Mouse (Mus musculus): ENCODE measurements around the gene Rab19. TPM values are rescaled to one million over a fixed set of nuclear protein-coding genes. Genes with fewer than 3 reads are reported as not detected.
"Not testable (repeated sequence)": the region's sequence is repeated elsewhere in the genome, so short reads cannot be mapped to it uniquely, and the experiment has no call there.

Rab19 gene
- polyA plus RNA-seq, 1 experiment from 2014 or later = 1.00 TPM

DNA sequence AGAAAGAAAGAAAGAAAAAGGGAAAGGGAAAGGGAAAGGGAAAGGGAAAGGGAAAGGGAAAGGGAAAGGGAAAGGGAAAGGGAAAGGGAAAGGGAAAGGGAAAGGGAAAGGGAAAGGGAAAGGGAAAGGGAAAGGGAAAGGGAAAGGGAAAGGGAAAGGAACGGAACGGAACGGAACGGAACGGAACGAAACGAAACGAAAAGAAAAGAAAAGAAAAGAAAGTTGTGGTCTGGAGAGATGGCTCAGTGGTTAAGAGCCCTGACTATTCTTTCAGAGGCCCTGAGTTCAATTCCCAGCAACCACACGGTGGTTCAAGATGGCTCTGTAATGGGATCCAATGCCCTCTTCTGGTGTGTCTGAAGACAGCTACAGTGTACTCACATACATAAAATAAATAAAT, 21.8 kb upstream of the Rab19 start:
- peaks cover 57% of the 10 kb centered on the region for H3K36me3 ChIP-seq
- not testable (repeated sequence) for H3K27ac ChIP-seq; H3K4me2 ChIP-seq (replicated peaks); H3K4me1 ChIP-seq; H3K9me3 ChIP-seq; ATAC-seq (ENCODE audit: insufficient number of reproducible peaks, insufficient read depth, low FRiP score, low TSS enrichment); H3K9ac ChIP-seq; H3K4me3 ChIP-seq; H3K27me3 ChIP-seq
- 96% methylated on average over 9 of the region's 9 CpGs for WGBS

DNA sequence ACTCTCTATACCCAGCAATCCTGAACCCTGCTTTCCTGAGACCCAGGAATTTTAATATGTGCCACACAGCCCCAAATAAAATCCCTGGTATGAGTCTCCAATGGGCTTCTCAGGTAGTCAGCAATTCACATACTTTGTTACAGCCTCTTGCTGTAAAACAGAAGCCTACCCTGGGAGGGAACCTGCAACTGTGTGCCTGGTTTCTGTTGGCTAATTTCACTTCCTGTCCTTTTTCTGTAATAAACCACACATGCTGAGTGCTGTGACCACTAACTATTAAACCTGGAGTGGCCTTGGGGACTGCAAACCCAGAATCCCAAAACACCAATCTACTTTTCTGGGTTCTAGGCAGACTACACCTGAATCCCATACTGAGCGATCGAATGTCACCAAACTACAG, 18.3 kb upstream of the Rab19 start:
- ATAC-seq (ENCODE audit: insufficient number of reproducible peaks, insufficient read depth, low FRiP score, low TSS enrichment) = no peak
- no peak overlapping the region for H3K9ac ChIP-seq
- H3K36me3 ChIP-seq = peaks cover 51% of the 10 kb centered on the region
- H3K4me1 ChIP-seq = no peaks in the 10 kb centered on the region
- no peaks in the 10 kb centered on the region for H3K9me3 ChIP-seq
- H3K27me3 ChIP-seq = no peaks in the 10 kb centered on the region
- H3K4me3 ChIP-seq = no peak overlapping the region
- H3K4me2 ChIP-seq (replicated peaks) = no peak overlapping the region
- no peak overlapping the region for H3K27ac ChIP-seq
- 92% methylated on average over 2 of the region's 2 CpGs for WGBS

DNA sequence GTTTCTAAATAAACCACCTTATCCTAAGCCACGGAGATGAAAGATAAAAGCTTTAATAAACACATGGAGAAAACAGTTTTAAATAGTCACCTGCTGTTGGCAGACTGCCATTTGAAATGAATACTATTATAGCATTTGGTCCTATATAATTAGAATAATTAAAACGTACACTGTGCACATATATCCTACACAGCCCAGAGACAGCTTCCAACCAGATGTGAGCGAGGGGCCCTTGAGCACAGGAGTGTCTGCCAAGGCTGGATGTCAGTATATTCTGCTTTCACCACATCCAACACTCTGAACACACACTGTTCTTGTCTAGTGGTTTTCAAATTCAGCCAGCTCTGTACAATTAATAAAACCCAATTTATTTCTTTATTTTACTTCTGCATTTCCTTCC, 11.3 kb upstream of the Rab19 start:
- H3K27ac ChIP-seq = no peak overlapping the region
- ATAC-seq (ENCODE audit: insufficient number of reproducible peaks, insufficient read depth, low FRiP score, low TSS enrichment) = no peak
- H3K36me3 ChIP-seq = peaks cover 24% of the 10 kb centered on the region; the same call in 1 of the 2 replicates
- no peaks in the 10 kb centered on the region for H3K4me1 ChIP-seq
- 57% methylated on average over 3 of the region's 3 CpGs for WGBS
- H3K9ac ChIP-seq = no peak overlapping the region
- no peaks in the 10 kb centered on the region for H3K27me3 ChIP-seq
- H3K9me3 ChIP-seq = no peaks in the 10 kb centered on the region
- H3K4me2 ChIP-seq (replicated peaks) = no peak overlapping the region
- no peak overlapping the region for H3K4me3 ChIP-seq

DNA sequence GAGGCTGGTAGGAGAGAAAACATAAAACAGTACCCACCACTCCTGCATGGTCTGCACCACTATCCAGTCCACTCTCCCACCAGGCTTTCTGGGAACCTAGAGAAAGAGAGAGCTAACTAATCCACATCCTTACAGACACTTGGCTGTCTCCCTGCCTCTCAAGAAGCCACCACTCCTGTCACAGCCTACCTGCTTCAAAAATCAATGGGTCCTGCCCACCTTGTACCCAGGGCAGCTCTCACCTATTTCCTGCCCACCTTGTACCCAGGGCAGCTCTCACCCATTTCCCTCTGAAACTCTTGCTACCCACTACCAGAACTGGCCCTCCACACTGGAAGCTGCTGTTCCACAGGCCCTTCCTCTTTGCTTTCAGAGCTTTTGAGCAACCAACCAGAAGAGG, 8.9 kb upstream of the Rab19 start:
- H3K9me3 ChIP-seq = no peaks in the 10 kb centered on the region
- H3K4me1 ChIP-seq = 0 out of 2 replicates have a peak, but pooled peaks cover 8% of the 10 kb centered on the region
- no peak overlapping the region for H3K4me2 ChIP-seq (replicated peaks)
- H3K27ac ChIP-seq = no peak overlapping the region
- ATAC-seq (ENCODE audit: insufficient number of reproducible peaks, insufficient read depth, low FRiP score, low TSS enrichment) = no peak
- H3K27me3 ChIP-seq = no peaks in the 10 kb centered on the region
- H3K36me3 ChIP-seq = peaks cover 11% of the 10 kb centered on the region; the same call in 1 of the 2 replicates
- H3K4me3 ChIP-seq = no peak overlapping the region
- no peak overlapping the region for H3K9ac ChIP-seq

DNA sequence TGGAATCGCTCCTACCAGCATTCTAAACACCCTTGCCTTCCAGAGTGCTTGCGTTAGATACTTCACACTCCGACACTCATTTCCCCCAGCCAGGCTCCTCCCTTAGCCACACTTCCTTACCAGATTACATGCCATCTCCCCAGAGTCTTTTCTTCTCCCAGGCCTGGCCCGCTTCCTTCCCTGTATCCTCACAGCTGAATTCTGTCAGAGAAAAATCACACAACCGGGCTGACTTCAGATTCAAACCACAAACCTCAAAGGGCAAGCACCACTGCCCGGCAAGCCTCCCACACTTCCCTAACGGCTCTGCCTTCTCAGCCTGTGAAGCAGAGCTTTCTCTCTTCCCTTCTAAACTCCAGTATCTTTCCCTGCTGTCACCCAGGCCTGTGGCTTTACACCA, 8.2 kb upstream of the Rab19 start:
- H3K9me3 ChIP-seq = no peaks in the 10 kb centered on the region

DNA sequence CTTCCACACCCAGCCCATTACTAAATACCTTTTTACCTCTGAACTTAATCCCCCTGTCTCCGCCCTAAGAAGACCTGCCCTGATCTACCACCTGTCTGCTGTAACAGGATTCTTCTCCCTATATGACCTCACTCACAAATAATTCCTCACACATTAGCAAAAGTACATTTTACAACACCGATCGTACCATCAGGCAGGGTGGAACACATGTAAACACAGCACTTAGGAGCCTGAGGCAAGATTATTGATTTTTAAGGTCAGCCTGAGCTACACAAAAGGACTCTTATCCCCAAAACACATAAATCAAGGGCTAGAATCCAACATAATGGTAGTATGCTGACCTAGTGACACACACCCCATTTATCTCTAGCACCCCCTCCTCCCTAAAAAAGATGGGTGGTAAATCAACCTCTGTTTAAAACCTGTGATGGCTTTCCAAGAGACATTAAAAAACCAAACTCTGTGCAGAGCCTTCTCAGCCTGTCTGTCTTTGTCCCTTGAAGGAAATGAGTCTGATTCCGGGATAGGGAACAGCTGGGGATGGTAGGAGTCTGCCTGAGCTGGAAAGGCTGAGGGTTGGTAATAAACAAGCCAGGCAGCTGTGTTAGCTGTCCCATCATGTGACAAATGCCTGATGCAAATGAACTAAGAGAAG, 7.5 kb upstream of the Rab19 start:
- Histone ChIP-seq H3K27ac (no peak overlapping the region), H3K9ac (no peak overlapping the region), H3K4me2 (replicated peaks) (no peak overlapping the region), H3K4me3 (no peak overlapping the region), H3K27me3 (no peaks in the 10 kb centered on the region), H3K4me1 (0 out of 2 replicates have a peak, but pooled peaks cover 8% of the 10 kb centered on the region), H3K36me3 (peaks cover 7% of the 10 kb centered on the region; the same call in 1 of the 2 replicates), H3K9me3 (no peaks in the 10 kb centered on the region)
- 65% methylated on average over 4 of the region's 4 CpGs for WGBS
- ATAC-seq (ENCODE audit: insufficient number of reproducible peaks, insufficient read depth, low FRiP score, low TSS enrichment) = no peak

More for the DNA sequence above, 8.2 kb upstream of the Rab19 start:
- H3K4me3 ChIP-seq = no peak overlapping the region
- H3K4me1 ChIP-seq = 0 out of 2 replicates have a peak, but pooled peaks cover 8% of the 10 kb centered on the region
- no peak overlapping the region for H3K4me2 ChIP-seq (replicated peaks)
- no peak overlapping the region for H3K9ac ChIP-seq
- peaks cover 7% of the 10 kb centered on the region; the same call in 1 of the 2 replicates for H3K36me3 ChIP-seq
- no peaks in the 10 kb centered on the region for H3K27me3 ChIP-seq
- H3K27ac ChIP-seq = 0 out of 2 replicates have a peak overlapping the region, but pooled peaks have one; percentile 46
- 52% methylated on average over 7 of the region's 7 CpGs for WGBS
- ATAC-seq (ENCODE audit: insufficient number of reproducible peaks, insufficient read depth, low FRiP score, low TSS enrichment) = no peak

DNA sequence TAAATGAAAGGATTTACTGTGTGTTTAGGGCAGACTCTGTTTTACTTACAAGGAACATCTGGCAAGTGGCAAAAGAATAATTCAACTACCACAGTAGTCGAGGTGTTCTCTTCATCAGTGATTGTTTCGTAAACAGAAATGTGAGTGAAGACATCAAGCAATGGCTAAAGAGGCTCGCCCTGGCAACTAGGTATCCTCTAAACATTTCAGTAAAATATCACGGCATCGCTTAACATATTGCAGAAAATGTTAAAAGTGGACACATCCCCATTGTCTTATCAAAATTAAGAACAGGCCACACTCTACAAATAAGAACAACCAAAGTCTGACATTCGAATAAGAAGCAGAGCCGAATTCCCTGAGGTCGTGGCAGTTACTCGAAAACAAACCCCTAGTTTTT, 4.2 kb upstream of the Rab19 start:
- ATAC-seq (ENCODE audit: insufficient number of reproducible peaks, insufficient read depth, low FRiP score, low TSS enrichment) = no peak
- H3K4me3 ChIP-seq = peak overlapping the region; percentile 73
- 0 out of 2 replicates have a peak, but pooled peaks cover 15% of the 10 kb centered on the region for H3K4me1 ChIP-seq
- H3K27me3 ChIP-seq = peaks cover 8% of the 10 kb centered on the region
- H3K9ac ChIP-seq = peak overlapping the region; percentile 79
- H3K27ac ChIP-seq = no peak overlapping the region
- H3K36me3 ChIP-seq = peaks cover 7% of the 10 kb centered on the region; the same call in 1 of the 2 replicates
- H3K9me3 ChIP-seq = no peaks in the 10 kb centered on the region
- WGBS = 21% methylated on average over 9 of the region's 9 CpGs
- peak overlapping the region; percentile 71 for H3K4me2 ChIP-seq (replicated peaks)

DNA sequence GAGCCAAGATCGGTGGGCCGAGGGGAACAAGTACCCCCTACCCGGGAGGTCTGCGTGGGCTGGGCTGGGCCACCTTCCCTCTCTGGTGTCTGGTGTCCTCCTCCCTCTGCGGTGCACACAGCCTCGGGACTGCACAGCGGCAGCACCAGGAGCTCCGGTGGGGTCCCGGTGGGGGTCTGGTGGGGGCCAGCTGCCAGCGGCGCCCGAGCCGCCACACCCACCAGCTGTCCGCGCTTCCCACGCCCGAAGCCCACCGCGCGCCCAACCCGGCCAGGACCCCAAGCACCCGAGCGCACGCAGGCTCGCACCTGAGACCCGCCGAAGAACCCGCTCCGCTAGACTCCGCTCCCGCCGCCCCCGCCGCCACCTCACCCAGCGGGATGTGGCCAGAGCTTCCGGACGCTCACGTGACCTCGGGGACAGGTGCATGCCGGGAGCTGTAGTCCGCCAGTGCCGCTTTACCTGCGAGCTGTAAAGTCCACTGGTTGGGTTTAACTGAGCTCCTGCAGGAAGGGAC, 3.6 kb upstream of the Rab19 start, which contains the start of gene Slc37a3:
TSS of gene Slc37a3 (minus strand) at position 365 of the 517 bp plus-strand sequence.
- Histone ChIP-seq H3K36me3 (peaks cover 7% of the 10 kb centered on the region; the same call in 1 of the 2 replicates), H3K27ac (no peak within 1 kb of the TSS), H3K4me2 (replicated peaks) (peak within 1 kb of the TSS; percentile 71), H3K9ac (peak within 1 kb of the TSS; percentile 79), H3K4me3 (peak within 1 kb of the TSS; percentile 73), H3K9me3 (no peaks in the 10 kb centered on the region), H3K4me1 (0 out of 2 replicates have a peak, but pooled peaks cover 15% of the 10 kb centered on the region), H3K27me3 (peaks cover 11% of the 10 kb centered on the region)
- under 1% methylated on average over 43 of the region's 43 CpGs for WGBS
- peak; percentile 89 for ATAC-seq (ENCODE audit: insufficient number of reproducible peaks, insufficient read depth, low FRiP score, low TSS enrichment)

DNA sequence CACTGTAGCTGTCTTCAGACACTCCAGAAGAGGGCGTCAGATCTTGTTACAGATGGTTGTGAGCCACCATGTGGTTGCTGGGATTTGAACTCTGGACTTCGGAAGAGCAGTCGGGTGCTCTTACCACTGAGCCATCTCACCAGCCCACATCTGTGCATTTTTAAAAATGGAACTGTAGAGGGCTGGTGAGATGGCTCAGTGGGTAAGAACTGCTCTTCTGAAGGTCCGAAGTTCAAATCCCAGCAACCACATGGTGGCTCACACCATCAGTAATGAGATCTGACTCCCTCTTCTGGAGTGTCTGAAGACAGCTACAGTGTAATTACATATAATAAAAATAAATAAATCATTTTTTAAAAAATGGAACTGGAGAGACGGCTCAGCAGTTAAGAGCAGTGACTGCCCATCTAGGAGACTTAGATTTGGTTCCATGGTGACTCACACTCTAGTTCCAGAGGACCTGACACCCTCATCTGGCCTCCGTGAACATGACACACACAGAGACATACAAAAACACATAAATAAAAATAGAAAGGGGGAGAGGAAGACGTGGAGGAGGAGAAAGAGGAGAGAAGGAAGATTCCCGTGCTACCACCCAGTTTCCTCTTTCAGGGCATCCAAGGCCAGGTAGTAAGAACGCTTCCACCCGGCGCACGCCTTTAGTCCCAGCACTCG, 2.7 kb upstream of the Rab19 start:
- 0 out of 2 replicates have a peak, but pooled peaks cover 15% of the 10 kb centered on the region for H3K4me1 ChIP-seq
- H3K9ac ChIP-seq; ATAC-seq (ENCODE audit: insufficient number of reproducible peaks, insufficient read depth, low FRiP score, low TSS enrichment); H3K27ac ChIP-seq; H3K4me2 ChIP-seq (replicated peaks); H3K9me3 ChIP-seq; H3K4me3 ChIP-seq; H3K36me3 ChIP-seq: not testable (repeated sequence)
- WGBS = 80% methylated on average over 13 of the region's 13 CpGs
- peaks cover 11% of the 10 kb centered on the region for H3K27me3 ChIP-seq

DNA sequence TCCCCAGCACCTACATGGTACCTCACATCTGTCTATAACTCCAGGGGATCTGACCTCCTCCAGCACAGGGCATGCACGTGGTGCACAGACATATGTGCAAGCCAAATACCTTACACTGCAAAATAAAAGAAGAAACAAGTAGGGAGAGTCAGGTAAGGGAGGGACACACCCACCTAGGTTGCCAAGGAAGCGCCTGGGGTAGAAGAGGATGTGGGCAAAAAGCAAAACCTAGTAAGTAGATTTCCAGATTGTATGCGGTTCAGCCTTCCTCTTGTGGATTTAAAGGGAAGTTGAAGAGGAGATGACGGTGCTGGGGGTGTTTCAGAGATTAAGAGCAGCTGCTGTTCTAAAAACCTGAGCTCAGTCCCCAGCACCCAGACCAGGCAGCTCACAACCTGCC, 1.8 kb upstream of the Rab19 start:
- no peak for ATAC-seq (ENCODE audit: insufficient number of reproducible peaks, insufficient read depth, low FRiP score, low TSS enrichment)
- Histone ChIP-seq H3K4me2 (replicated peaks) (no peak overlapping the region), H3K9ac (no peak overlapping the region), H3K4me1 (0 out of 2 replicates have a peak, but pooled peaks cover 15% of the 10 kb centered on the region), H3K9me3 (no peaks in the 10 kb centered on the region), H3K27ac (no peak overlapping the region), H3K36me3 (peaks cover 3% of the 10 kb centered on the region; the same call in 1 of the 2 replicates), H3K4me3 (no peak overlapping the region), H3K27me3 (peaks cover 11% of the 10 kb centered on the region)
- 66% methylated on average over 4 of the region's 4 CpGs for WGBS

DNA sequence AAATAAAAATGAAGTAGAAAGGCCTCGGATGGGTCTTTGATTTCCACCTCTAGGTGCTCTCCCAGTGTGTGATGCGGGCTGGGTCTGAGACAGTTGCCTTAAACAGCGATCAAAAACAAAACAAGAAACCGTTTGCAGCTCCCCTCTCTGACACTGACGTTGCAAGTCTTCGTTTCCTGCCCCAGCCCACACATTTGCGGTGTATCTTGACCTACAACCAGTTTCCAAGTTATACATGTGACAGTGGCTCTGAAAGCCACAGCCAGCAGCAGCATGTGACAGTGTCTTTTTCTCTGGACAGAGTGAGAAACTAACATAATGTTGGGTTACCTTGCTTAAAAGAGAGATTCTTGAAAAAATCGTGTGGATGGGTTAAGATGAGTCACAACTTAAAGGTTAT, 1.2 kb upstream of the Rab19 start:
- ATAC-seq (ENCODE audit: insufficient number of reproducible peaks, insufficient read depth, low FRiP score, low TSS enrichment) = no peak
- no peaks in the 10 kb centered on the region for H3K9me3 ChIP-seq
- peaks cover 11% of the 10 kb centered on the region for H3K27me3 ChIP-seq
- no peaks in the 10 kb centered on the region for H3K36me3 ChIP-seq
- no peak overlapping the region for H3K9ac ChIP-seq
- no peak overlapping the region for H3K27ac ChIP-seq
- H3K4me2 ChIP-seq (replicated peaks) = no peak overlapping the region
- H3K4me3 ChIP-seq = no peak overlapping the region
- 0 out of 2 replicates have a peak, but pooled peaks cover 15% of the 10 kb centered on the region for H3K4me1 ChIP-seq
- WGBS = 82% methylated on average over 8 of the region's 8 CpGs

Data from embryonic facial prominence, embryonic 12.5 days (tissue).